Mouse (Mus musculus) hindlimb bud, embryonic 11.5 days (tissue): ENCODE data around the gene Igsf8.

Source experiments
- DNase-seq: peaks from one replicate; pipeline ENCODE4 v3.0.0-alpha.2; 2012; ENCODE audit warnings: low read depth, low spot score; ENCODE audit errors: extremely low spot score

Gene Igsf8

DNA sequence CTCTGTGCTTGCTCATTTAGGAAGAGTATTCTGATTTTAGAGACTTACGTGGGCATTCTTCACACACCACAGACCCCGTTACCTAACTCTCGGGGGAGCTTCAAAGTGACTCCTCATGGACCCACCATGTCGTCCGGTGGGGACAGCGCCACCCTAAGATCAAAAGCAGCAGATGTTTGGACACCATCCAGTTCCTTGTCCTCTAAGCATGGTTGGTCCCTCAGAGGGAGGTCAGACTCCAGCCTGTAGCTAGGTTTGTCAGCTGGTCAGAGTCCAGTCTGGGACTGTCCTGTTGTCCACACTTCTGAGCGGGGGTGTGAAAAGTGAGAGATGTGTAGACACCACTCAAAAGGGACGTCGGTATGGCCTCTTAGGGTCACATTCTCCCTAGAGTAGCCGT, 85.3 kb downstream of the Igsf8 start:
- no peak for DNase-seq

DNA sequence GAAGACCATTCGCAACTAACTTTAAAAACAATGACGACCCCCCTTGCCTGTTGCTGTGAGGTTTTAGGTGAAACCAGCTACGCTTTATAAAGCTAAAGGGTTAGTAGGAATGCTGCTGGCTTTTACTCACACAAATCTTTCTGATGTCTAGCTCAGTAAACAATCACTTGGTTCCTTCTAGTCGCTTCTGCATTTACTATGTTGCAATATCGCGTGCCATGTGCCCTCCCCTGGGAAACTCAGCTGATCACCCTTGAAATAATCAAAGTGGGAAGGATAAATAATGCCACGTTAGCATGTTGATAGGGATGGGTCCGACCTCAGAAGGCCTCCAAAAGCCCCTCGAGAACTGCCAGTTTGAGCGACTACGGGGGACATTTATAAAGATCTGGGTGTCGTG, 85.9 kb downstream of the Igsf8 start:
- no peak for DNase-seq

DNA sequence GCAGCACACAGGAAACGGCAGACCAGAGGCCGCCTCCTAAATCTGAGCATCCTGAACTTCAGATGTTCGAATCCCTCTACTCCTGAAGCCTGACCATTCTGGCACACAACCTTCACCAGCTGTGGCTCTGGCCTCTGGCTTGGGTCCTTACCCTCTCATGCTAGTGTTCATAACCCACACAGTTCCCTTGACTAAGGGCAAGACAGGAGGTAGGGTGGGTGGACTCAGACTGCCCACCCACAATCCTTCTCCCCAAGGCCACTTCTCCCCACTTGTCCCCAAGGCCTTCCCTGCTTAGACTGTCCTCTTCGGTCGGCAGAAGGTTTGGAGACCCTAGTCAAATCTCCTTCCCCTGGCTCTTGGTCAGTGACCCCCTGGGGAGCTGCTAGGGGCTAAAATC, 88.1 kb downstream of the Igsf8 start:
- DNase-seq, result no peak

DNA sequence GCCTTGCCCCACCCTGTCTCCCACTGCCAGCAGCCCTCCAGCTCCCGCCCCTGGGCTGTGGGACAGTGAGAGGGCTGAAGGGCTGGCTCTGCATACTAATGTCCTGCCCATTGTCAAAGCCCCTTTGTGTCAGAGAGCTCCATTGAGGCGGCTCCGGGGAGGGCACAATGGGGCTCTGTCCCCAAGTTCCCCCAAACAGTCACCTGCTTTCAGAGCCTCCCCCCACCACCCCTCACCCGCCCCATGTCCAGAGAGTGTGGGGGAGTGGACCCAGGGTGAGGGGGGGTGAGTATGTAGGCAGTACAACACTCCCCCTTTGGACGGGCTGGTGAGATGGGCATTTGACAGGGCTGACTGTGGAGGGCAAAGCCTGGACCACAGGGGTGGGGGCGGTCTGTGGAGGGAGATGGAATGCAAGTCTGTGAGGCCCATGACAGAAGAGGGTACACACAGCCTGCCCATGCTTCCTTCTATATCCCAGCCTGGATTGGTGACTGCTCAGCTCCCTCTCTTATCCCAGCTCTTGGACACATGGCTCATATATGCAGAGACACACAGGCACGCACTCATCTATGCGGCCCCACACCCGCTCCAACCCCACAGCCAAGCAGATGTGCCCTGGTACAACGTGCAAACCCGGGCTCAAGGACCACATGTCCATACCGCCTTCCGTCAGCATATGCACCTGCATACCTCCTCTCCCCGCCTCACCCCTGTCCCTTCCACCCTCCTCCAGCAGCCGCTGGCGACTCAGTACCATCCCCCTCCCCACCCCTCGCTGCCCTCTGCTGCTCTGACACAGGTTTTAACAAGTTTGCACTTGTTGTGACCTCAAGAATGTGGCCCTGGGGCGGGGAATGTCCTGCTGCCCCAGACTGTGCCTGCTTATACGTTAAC, 88.7 kb downstream of the Igsf8 start:
- DNase-seq, result no peak

DNA sequence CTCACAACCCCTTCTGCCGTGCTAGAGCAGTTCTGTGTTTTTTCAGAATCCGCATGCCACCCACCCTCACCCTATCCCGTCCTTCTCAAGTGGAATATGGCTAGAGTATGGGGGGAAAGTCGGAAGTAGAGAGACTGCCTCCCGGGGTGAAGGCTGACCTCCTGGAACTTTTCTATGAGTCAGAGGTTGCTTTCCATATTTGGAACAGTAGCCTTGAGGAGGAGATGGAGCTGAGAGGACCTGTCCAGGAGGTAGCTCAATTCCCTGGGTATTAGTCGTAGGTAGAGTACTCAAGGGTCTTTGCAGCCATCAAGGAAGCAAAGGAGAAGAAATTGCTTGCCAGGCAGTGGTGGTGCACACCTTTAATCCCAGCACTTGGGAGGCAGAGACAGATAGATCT, 90.6 kb downstream of the Igsf8 start:
- no peak for DNase-seq

DNA sequence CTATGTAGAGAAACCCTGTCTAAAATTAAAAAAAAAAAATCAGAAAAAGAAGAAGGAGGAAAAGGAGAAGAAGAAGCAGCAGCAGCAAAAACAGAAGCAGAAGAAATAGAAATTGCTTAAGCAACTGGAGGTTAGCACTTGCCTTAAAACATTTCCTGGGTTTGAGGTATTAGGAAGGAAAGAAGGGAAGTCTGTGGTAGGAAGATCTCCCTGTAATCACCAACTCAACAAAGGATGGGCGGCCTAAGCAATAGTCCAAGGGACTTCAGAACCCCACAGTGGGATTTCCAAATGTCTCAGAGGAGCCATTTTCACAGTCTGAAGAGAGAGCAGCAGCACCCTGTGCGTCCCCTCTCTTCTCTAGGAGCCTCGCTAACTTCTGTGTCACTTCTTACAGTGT, 91.0 kb downstream of the Igsf8 start:
- DNase-seq, result no peak

DNA sequence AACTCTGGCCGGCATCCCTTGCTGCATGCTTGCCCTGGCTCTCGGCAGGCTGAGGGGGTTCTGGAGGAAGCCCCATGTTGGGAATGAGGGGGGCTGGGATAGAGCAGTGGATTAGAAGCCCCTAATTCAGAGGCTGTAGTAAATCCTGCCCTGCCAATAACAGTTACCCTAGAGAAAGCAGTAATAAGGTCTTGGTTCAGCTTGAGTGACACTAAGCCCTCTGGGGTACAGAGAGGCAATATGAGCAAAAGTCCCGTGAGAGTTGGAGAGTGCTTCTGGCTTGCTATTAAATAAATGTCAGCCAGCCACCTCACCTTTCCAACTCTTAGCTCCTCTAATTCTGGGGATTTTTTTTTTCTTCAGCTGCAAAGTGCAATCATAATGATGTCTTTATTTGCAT, 93.9 kb downstream of the Igsf8 start:
- DNase-seq, result no peak

DNA sequence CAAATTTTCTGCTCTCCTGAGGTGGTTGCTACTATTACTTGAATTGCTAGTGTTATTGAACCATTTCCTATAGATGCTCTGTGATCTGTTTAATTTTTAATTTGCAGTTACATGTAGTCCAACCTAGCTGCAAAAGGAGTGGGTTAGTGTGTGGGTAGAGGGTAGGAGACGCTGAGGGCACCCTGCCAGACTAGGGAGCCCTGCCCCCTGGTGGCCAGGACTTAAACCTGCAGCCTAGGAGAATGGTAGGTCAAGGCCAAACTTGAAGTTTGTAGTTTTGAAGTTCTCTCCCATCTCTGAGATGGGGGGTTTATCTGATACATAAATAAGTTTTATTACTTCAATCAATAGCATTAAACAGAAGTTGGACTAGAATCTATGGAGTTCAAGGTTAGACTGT, 96.1 kb downstream of the Igsf8 start:
- DNase-seq, result no peak

DNA sequence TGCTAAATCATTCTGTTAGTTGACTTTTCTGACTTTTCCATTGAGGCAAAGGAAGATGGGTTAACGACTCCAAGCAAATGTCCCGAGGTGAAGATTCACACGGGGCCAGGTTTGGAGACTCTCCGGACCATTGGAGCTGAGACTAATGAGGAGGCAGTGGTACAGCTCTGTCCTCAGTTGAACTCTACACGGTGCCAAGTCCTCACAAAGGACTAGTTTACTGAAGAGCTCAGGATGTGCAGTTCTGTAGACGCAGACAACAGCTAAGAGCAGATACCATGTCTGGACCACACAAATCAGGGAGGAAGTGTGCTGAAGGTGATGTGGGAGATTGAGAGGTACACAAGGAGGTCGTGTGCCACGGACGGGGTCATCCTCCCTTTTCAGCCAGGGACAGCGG, 96.9 kb downstream of the Igsf8 start:
- no peak for DNase-seq

DNA sequence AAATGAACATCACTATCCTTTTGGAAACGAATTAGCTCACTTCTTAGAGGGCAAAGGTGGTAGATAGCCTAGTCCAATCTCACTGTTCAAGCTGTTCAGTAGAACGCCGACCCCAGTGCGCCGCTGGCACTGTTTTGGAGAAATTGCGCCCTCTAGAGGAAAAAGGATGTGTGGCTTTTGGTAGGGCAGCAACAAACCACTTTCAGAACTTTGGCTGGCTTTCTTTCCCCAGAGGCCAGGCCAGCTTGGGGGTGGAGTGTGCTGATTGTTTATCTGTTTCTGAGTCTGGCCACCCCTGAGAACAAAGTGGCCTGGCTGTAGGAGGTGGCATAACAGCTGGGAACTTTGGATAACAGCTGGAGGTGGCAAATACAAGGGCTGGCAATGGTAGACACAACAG, 103.2 kb downstream of the Igsf8 start:
- DNase-seq, result no peak

DNA sequence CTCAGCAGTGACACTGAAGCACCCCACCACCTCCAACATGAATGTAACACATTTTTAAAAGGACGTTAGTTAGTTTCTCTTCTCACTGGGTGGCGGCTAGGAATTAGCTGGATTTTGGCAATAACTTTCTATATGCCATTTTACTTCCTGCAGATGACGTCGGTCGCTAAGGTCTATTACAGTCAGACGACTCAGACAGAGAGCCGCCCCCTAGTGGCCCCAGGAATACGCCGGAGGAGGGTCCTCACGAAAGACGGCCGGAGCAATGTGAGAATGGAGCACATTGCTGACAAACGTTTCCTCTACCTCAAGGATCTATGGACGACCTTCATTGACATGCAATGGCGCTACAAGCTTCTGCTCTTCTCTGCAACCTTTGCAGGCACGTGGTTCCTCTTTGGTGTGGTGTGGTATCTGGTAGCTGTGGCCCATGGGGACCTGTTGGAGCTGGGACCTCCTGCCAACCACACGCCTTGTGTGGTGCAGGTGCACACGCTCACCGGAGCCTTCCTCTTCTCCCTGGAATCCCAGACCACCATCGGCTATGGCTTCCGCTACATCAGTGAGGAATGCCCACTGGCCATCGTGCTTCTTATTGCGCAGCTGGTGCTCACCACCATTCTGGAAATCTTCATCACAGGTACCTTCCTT, 107.5 kb downstream of the Igsf8 start:
- DNase-seq, result no peak
